Mouse (Mus musculus): ENCODE data around the gene Mdp1. TPM values are rescaled to one million over a fixed set of nuclear protein-coding genes. Genes with fewer than 3 reads are reported as not detected.

Mdp1 gene
- total RNA-seq, 2 experiments from 2014 or later = 28.3 to 30.5 TPM

- peak; percentile 90 for ATAC-seq (ENCODE audit: poor library complexity, severe bottlenecking)
Observed at GRCm38 (mm10) chr14:55643060-55643907, 17.0 kb downstream of the Mdp1 start, which contains the start of gene Tm9sf1. TSS of gene Tm9sf1 (minus strand) at chr14:55643806.

GRCm38 (mm10) chr14:55642679-55643059 lies 17.6 kb downstream of the Mdp1 start:
- ATAC-seq (ENCODE audit: poor library complexity, severe bottlenecking) = no peak

- ATAC-seq (ENCODE audit: poor library complexity, severe bottlenecking) = no peak
Observed at GRCm38 (mm10) chr14:55641291-55641690, 19.0 kb downstream of the Mdp1 start.

- no peak for ATAC-seq (ENCODE audit: poor library complexity, severe bottlenecking)
Observed at GRCm38 (mm10) chr14:55640816-55641215, 19.5 kb downstream of the Mdp1 start.

GRCm38 (mm10) chr14:55637795-55638194 lies 22.5 kb downstream of the Mdp1 start, which contains the start of gene Gm49378:
TSS of gene Gm49378 (minus strand) at chr14:55637895.
- no peak for ATAC-seq (ENCODE audit: poor library complexity, severe bottlenecking)

GRCm38 (mm10) chr14:55635523-55636007 lies 24.7 kb downstream of the Mdp1 start, which contains the start of gene Ipo4:
TSS of gene Ipo4 (minus strand) at chr14:55635957.
- peak; percentile 99 for ATAC-seq (ENCODE audit: poor library complexity, severe bottlenecking)

- no peak for ATAC-seq (ENCODE audit: poor library complexity, severe bottlenecking)
Observed at GRCm38 (mm10) chr14:55634874-55635522, 25.3 kb downstream of the Mdp1 start.

- peak; percentile 90 for ATAC-seq (ENCODE audit: poor library complexity, severe bottlenecking)
Observed at GRCm38 (mm10) chr14:55629312-55629711, 31.0 kb downstream of the Mdp1 start.

GRCm38 (mm10) chr14:55628077-55628827 lies 32.1 kb downstream of the Mdp1 start:
- ATAC-seq (ENCODE audit: poor library complexity, severe bottlenecking) = no peak

GRCm38 (mm10) chr14:55618486-55619195 lies 41.7 kb downstream of the Mdp1 start:
- ATAC-seq (ENCODE audit: poor library complexity, severe bottlenecking) = peak; percentile 70

- peak; percentile 60 for ATAC-seq (ENCODE audit: poor library complexity, severe bottlenecking)
Observed at GRCm38 (mm10) chr14:55617822-55618221, 42.5 kb downstream of the Mdp1 start, which contains the start of gene Rec8. TSS of gene Rec8 (plus strand) at chr14:55618037.

- ATAC-seq (ENCODE audit: poor library complexity, severe bottlenecking) = no peak
Observed at GRCm38 (mm10) chr14:55616844-55617243, 43.5 kb downstream of the Mdp1 start.

- no peak for ATAC-seq (ENCODE audit: poor library complexity, severe bottlenecking)
Observed at GRCm38 (mm10) chr14:55615876-55616275, 44.4 kb downstream of the Mdp1 start.

- no peak for ATAC-seq (ENCODE audit: poor library complexity, severe bottlenecking)
Observed at GRCm38 (mm10) chr14:55614565-55615178, 45.6 kb downstream of the Mdp1 start.

GRCm38 (mm10) chr14:55613346-55613745 lies 47.0 kb downstream of the Mdp1 start:
- no peak for ATAC-seq (ENCODE audit: poor library complexity, severe bottlenecking)

GRCm38 (mm10) chr14:55608339-55608738 lies 52.0 kb downstream of the Mdp1 start:
- ATAC-seq (ENCODE audit: poor library complexity, severe bottlenecking) = no peak

All from megakaryocyte, adult 5-6 weeks (primary cell).